ENCODE assay signal across 11 mouse cellular contexts in genomic region chr14:26237183-26237582, GRCm38 (mm10). TPM values are rescaled to one million over a fixed set of nuclear protein-coding genes. Genes with fewer than 3 reads are reported as not detected.
DNase-seq lines count a peak whose midpoint lies in the region; ATAC-seq and TF ChIP-seq lines count a peak whose summit lies in the region.
"Not testable (repeated sequence)": the region's sequence is repeated elsewhere in the genome, so short reads cannot be mapped to it uniquely, and the experiment has no call there.
"Had no signal": no experiment of that assay in that cellular context is flagged by ENCODE, and none has a peak within 500 bp of the region (broad histone marks: within the 10 kb centered on the region; RNA-seq: fewer than 3 reads in every experiment).

No protein-coding gene starts in this region.

- not testable (repeated sequence) for H3K27ac ChIP-seq in intestine, embryonic 15.5 days; intestine, embryonic 16.5 days (ENCODE audit: low read length); intestine, postnatal 0 days (ENCODE audit: low read depth, low read length); liver, embryonic 16.5 days (ENCODE audit: low read length); liver, postnatal 0 days (ENCODE audit: low read depth); stomach, postnatal 0 days (replicated peaks)

- TF ChIP-seq CTCF in intestine, postnatal 0 days (IDR thresholded peaks at IDR 0.05; ENCODE audit: low read depth); liver, postnatal 0 days (IDR thresholded peaks at IDR 0.05; ENCODE audit: low read depth); stomach, postnatal 0 days (IDR thresholded peaks at IDR 0.05; ENCODE audit: low read depth): not testable (repeated sequence)

- not testable (repeated sequence) for TF ChIP-seq EP300 in liver, postnatal 0 days (IDR thresholded peaks at IDR 0.05; ENCODE audit: low read depth); stomach, postnatal 0 days (optimal IDR thresholded peaks at IDR 0.05)

- H3K36me3 ChIP-seq in intestine, embryonic 15.5 days; intestine, embryonic 16.5 days (ENCODE audit: control insufficient read depth, insufficient read depth, low read length); intestine, postnatal 0 days (ENCODE audit: control insufficient read depth, insufficient read depth); liver, embryonic 16.5 days (ENCODE audit: control insufficient read depth, insufficient read depth); liver, postnatal 0 days (replicated peaks; ENCODE audit: insufficient read depth, low read length); stomach, postnatal 0 days (ENCODE audit: control insufficient read depth, insufficient read depth, low read length): not testable (repeated sequence)

- DNase-seq in liver, postnatal 0 days; stomach, postnatal 0 days (ENCODE audit: low spot score): not testable (repeated sequence)

- H3K4me2 ChIP-seq in intestine, embryonic 15.5 days (replicated peaks); intestine, embryonic 16.5 days (ENCODE audit: low read depth, low read length); intestine, postnatal 0 days (replicated peaks; ENCODE audit: low read depth); liver, embryonic 16.5 days (ENCODE audit: low read depth, low read length); liver, postnatal 0 days (ENCODE audit: low read depth, low read length); stomach, postnatal 0 days (replicated peaks; ENCODE audit: low read depth): not testable (repeated sequence)

- peak; percentile 43; the same call in 1 of the 2 replicates for ATAC-seq in intestine, embryonic 15.5 days
- ATAC-seq in intestine, embryonic 16.5 days, result peak; percentile 48; the same call in 1 of the 2 replicates
- ATAC-seq in intestine, postnatal 0 days, result peak; percentile 53
- ATAC-seq in liver, embryonic 16.5 days (ENCODE audit: low read depth), result peak; percentile 24; the same call in 1 of the 2 replicates
- ATAC-seq in liver, postnatal 0 days, result peak; percentile 87
- peak; percentile 21; the same call in 1 of the 2 replicates for ATAC-seq in stomach, postnatal 0 days (ENCODE audit: low FRiP score, low TSS enrichment)

- H3K9me3 ChIP-seq in intestine, embryonic 15.5 days; intestine, embryonic 16.5 days (ENCODE audit: control insufficient read depth, low read length); intestine, postnatal 0 days (ENCODE audit: control insufficient read depth); liver, embryonic 16.5 days (replicated peaks; ENCODE audit: control insufficient read depth, low read length); liver, postnatal 0 days (ENCODE audit: low read length); stomach, postnatal 0 days (ENCODE audit: control insufficient read depth, low read length): not testable (repeated sequence)

- not testable (repeated sequence) for H3K4me3 ChIP-seq in intestine, embryonic 15.5 days (replicated peaks); intestine, embryonic 16.5 days (ENCODE audit: low read length); intestine, postnatal 0 days (ENCODE audit: low read depth, low read length); liver, embryonic 16.5 days (ENCODE audit: low read depth, low read length); liver, postnatal 0 days (ENCODE audit: low read depth, low read length); stomach, postnatal 0 days (ENCODE audit: low read depth, low read length)

- not testable (repeated sequence) for H3K27me3 ChIP-seq in intestine, embryonic 15.5 days (replicated peaks); intestine, embryonic 16.5 days (replicated peaks; ENCODE audit: control insufficient read depth, insufficient read depth, low read length); intestine, postnatal 0 days (replicated peaks; ENCODE audit: control insufficient read depth, insufficient read depth, low read length); liver, embryonic 16.5 days (ENCODE audit: control insufficient read depth, insufficient read depth, low read depth, low read length); liver, postnatal 0 days (ENCODE audit: insufficient read depth, low read length); stomach, postnatal 0 days (ENCODE audit: control insufficient read depth, insufficient read depth, low read length)

- not testable (repeated sequence) for H3K4me1 ChIP-seq in intestine, embryonic 15.5 days (replicated peaks); intestine, embryonic 16.5 days (ENCODE audit: control insufficient read depth, insufficient read depth, low read length); intestine, postnatal 0 days (replicated peaks; ENCODE audit: control insufficient read depth, insufficient read depth, low read length); liver, embryonic 16.5 days (ENCODE audit: control insufficient read depth, low read depth, low read length); liver, postnatal 0 days (ENCODE audit: insufficient read depth); stomach, postnatal 0 days (replicated peaks; ENCODE audit: control insufficient read depth, insufficient read depth)

- no CpG with 5 or more reads among the region's 2 CpGs for WGBS in intestine, embryonic 15.5 days
- no CpG with 5 or more reads among the region's 2 CpGs for WGBS in intestine, embryonic 16.5 days
- no CpG with 5 or more reads among the region's 2 CpGs for WGBS in intestine, postnatal 0 days
- WGBS in liver, embryonic 16.5 days (ENCODE audit: insufficient replicate concordance), result no CpG with 5 or more reads among the region's 2 CpGs
- no CpG with 5 or more reads among the region's 2 CpGs for WGBS in liver, postnatal 0 days (ENCODE audit: insufficient replicate concordance)
- WGBS in stomach, postnatal 0 days, result no CpG with 5 or more reads among the region's 2 CpGs

- H3K9ac ChIP-seq in intestine, embryonic 15.5 days; intestine, embryonic 16.5 days (ENCODE audit: low read depth, low read length); intestine, postnatal 0 days (ENCODE audit: low read depth, low read length); liver, embryonic 16.5 days (ENCODE audit: low read depth, low read length); liver, postnatal 0 days (replicated peaks); stomach, postnatal 0 days (ENCODE audit: low read length): not testable (repeated sequence)

RNA-seq across cellular contexts. Expression of gene Duxbl3, which starts 20.6 kb away (rescaled TPM):
- 0.47 and 0.74 TPM in 2 replicates for polyA plus RNA-seq in intestine, embryonic 15.5 days (2015; fragmentation: Nextera tagmentation; extraction: Ambion mirVana)
- polyA plus RNA-seq in intestine, embryonic 16.5 days (2015; fragmentation: Nextera tagmentation; extraction: Ambion mirVana), result 0.27 and 0.71 TPM in 2 replicates
- 0.24 and 0.87 TPM in 2 replicates for polyA plus RNA-seq in intestine, postnatal 0 days (2015; fragmentation: Nextera tagmentation; extraction: Ambion mirVana)
- not detected in 2 replicates for polyA plus RNA-seq in liver, embryonic 16.5 days (2015; fragmentation: Nextera tagmentation; extraction: Ambion mirVana)
- polyA plus RNA-seq in liver, postnatal 0 days (2015; fragmentation: Nextera tagmentation; extraction: Ambion mirVana), result not detected in 2 replicates
- polyA plus RNA-seq in stomach, postnatal 0 days (2015; fragmentation: Nextera tagmentation; extraction: Ambion mirVana), result 1.5 and 2.2 TPM in 2 replicates
- polyA plus RNA-seq: activated CD4-positive, CD25-positive, alpha-beta regulatory T cell, adult 4 months; adrenal gland, adult 2 months; CD4-positive, CD25-positive, alpha-beta regulatory T cell, adult 4 months; G1E; Patski had no signal

RNA-seq across cellular contexts. Expression of gene Tmem254b, which starts 30.3 kb away (rescaled TPM):
- 57.8 and 65.5 TPM in 2 replicates for polyA plus RNA-seq in intestine, embryonic 15.5 days (2015; fragmentation: Nextera tagmentation; extraction: Ambion mirVana)
- 72.5 and 75.5 TPM in 2 replicates for polyA plus RNA-seq in intestine, embryonic 16.5 days (2015; fragmentation: Nextera tagmentation; extraction: Ambion mirVana)
- polyA plus RNA-seq in intestine, postnatal 0 days (2015; fragmentation: Nextera tagmentation; extraction: Ambion mirVana), result 55.1 and 56.8 TPM in 2 replicates
- 22.5 and 24.5 TPM in 2 replicates for polyA plus RNA-seq in liver, embryonic 16.5 days (2015; fragmentation: Nextera tagmentation; extraction: Ambion mirVana)
- 30.3 and 32.9 TPM in 2 replicates for polyA plus RNA-seq in liver, postnatal 0 days (2015; fragmentation: Nextera tagmentation; extraction: Ambion mirVana)
- 53.8 and 62.7 TPM in 2 replicates for polyA plus RNA-seq in stomach, postnatal 0 days (2015; fragmentation: Nextera tagmentation; extraction: Ambion mirVana)

RNA-seq across cellular contexts. Expression of gene Plac9b, which starts 54.9 kb away (rescaled TPM):
- 21.9 and 31.3 TPM in 2 replicates for polyA plus RNA-seq in intestine, embryonic 15.5 days (2015; fragmentation: Nextera tagmentation; extraction: Ambion mirVana)
- 16.6 and 19.8 TPM in 2 replicates for polyA plus RNA-seq in intestine, embryonic 16.5 days (2015; fragmentation: Nextera tagmentation; extraction: Ambion mirVana)
- 27.3 and 35.4 TPM in 2 replicates for polyA plus RNA-seq in intestine, postnatal 0 days (2015; fragmentation: Nextera tagmentation; extraction: Ambion mirVana)
- 4.2 and 4.3 TPM in 2 replicates for polyA plus RNA-seq in liver, embryonic 16.5 days (2015; fragmentation: Nextera tagmentation; extraction: Ambion mirVana)
- polyA plus RNA-seq in liver, postnatal 0 days (2015; fragmentation: Nextera tagmentation; extraction: Ambion mirVana), result 8.6 and 11.2 TPM in 2 replicates
- 97.2 and 127 TPM in 2 replicates for polyA plus RNA-seq in stomach, postnatal 0 days (2015; fragmentation: Nextera tagmentation; extraction: Ambion mirVana)
- polyA plus RNA-seq: activated CD4-positive, CD25-positive, alpha-beta regulatory T cell, adult 4 months; CD4-positive, CD25-positive, alpha-beta regulatory T cell, adult 4 months; G1E; Patski had no signal

Comparison
In these comparisons a context has a peak if more than half of its experiments do, and no peak if none do; other contexts are left out.
1. ATAC-seq: peak in every context shown above with its lines; median percentile 87 in liver, postnatal 0 days; 53 in intestine, postnatal 0 days; 48 in intestine, embryonic 16.5 days; 43 in intestine, embryonic 15.5 days; 24 in liver, embryonic 16.5 days; 21 in stomach, postnatal 0 days.